Mouse (Mus musculus): Measurements from ENCODE around the gene Rbpj.

Rbpj gene

DNA sequence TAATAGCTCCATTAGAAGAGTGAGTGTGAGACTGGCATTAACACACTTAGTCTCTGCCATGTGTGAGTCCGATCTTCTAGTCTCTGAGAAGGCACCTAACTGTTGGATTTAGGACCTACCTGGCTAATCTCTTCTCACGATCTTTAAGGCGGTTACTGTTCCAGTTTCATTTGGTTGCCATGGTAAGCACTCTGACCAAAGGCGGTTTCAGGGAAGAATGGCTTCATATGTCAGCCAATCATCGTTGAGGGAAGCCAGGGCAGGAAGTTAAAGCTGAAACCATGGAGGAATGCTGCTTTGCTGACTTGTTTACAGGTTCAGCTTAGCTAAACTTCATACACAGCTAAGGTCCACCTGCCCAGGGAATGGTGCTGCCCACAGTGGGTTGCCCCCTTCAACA lies 41.4 kb downstream of the Rbpj start:
- ATAC-seq (ENCODE audit: insufficient number of reproducible peaks, low FRiP score, low TSS enrichment), result no peak

DNA sequence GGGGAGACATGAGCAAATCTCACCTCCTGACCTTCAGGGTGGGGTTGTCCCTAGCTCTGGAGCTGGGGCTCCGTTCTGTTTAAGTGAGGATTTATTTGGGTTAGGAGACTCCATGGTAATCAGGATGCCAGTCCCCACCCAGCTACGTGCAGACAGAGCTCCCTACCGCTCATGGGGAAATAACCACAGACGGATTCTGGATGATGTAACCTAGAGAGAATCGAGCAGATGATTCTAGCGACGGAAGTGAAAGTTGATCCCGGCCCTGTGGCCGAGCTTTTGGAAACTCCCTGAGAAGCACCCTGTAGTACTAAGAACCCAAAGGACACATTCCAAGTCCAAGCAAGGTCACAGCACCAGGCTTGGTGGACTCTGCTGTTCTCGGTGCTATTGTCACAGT lies 43.5 kb downstream of the Rbpj start:
- no peak for ATAC-seq (ENCODE audit: insufficient number of reproducible peaks, low FRiP score, low TSS enrichment)

DNA sequence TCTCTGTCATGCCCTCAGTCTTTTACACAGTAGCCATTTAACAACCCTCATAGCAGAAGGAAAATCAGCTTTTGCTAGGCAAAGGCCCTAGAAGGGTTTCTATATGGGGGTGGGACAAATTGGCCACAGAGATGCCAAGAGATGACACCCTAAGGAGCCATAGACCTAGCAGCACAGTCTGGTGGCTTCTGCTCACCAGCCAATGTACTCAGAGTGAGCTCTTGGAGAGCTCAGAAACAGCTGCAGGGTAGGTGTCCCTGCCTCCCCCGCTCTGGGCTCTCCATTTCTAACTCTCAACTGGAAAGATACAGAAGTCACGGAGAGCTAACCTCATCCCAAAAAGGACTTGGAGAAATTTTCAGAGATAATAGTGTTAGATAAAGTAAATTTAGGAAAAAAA lies 44.0 kb downstream of the Rbpj start:
- no peak for ATAC-seq (ENCODE audit: insufficient number of reproducible peaks, low FRiP score, low TSS enrichment)

DNA sequence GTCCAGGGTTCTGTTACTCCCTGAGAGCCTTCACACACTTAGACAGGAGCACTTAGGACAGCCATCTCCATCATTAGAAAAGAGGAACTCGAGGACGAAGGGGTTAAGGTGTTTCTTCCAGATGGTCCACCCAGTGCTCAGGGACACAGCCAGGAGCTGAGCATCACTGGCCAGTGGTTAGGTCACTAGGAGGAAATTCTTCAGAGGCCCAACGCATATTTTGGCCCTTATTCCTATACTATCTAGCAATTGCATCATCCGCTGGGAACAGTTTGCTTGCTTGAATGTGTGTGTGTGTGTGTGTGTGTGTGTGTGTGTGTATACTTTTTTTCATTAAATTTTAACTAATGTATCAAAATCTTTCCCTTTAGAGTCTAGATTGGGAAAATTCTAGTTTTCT lies 45.5 kb downstream of the Rbpj start:
- ATAC-seq (ENCODE audit: insufficient number of reproducible peaks, low FRiP score, low TSS enrichment), result no peak

DNA sequence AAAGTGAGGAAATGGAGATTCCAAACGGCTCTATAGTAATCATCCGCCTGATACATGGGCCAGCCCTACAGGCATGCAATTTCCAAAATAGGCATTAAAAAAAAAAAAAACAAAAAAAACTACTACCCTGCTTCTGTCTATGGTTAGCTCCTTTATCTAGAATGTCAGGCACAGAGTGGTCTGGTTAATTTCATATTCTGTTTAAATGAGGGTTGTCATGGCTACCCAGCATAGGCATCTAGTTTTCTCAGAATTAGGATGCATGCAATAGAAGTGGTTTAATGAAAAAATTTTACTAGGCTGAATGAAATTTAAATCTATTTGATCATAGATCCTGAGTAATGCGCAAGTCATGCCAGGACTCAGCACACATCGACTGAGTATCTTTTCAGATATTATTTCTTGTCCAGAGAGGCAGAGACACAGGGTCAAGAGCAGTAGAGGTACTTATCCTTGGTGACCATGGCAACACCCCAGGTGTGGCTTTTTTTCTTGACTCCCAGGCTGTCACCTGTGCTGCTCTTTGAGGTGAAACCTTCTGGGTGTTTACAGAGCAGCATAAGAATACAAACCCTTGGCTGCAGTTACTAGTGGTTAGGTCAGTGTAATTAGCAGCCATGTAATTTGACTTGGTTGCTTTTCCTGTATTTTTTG lies 49.1 kb downstream of the Rbpj start:
- ATAC-seq (ENCODE audit: insufficient number of reproducible peaks, low FRiP score, low TSS enrichment), result no peak

DNA sequence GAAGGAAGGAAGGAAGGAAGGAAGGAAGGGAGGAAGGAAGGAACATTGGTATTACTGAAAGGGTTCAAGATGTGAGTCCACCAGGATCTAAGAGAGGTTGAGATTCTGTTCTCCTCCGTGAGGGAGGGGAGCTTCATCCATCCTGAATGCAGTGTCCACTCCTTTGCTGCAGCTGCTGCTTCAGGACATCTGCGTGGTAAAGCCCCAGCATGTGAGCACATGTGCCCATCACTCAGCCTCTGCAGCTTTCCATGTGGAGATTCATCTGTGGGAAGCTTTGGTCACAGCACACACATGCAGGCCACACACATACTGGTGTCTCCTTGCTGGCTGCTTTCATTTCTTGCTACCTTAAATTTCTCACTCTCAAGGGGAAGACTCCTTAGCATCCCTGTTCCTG lies 50.5 kb downstream of the Rbpj start:
- no peak for ATAC-seq (ENCODE audit: insufficient number of reproducible peaks, low FRiP score, low TSS enrichment)

DNA sequence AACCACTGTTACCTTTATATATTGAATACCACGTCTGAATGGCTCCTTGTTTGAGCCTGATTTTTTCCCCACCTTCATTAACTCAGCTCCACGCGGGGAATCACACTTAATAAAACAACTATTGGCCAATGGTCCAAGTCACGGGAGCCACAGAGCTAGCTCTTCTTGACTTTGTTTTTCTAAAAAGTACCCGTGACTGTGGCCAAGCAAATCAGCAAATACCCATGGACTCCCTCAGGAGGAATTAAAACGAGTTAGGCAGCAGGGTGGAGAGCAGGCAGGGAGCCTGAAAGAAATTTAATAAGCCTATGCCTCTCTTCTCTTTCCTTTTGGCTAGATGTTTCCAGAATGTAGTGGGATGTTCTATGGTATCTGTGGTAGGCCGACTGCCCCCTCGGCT lies 51.9 kb downstream of the Rbpj start:
- no peak for ATAC-seq (ENCODE audit: insufficient number of reproducible peaks, low FRiP score, low TSS enrichment)

DNA sequence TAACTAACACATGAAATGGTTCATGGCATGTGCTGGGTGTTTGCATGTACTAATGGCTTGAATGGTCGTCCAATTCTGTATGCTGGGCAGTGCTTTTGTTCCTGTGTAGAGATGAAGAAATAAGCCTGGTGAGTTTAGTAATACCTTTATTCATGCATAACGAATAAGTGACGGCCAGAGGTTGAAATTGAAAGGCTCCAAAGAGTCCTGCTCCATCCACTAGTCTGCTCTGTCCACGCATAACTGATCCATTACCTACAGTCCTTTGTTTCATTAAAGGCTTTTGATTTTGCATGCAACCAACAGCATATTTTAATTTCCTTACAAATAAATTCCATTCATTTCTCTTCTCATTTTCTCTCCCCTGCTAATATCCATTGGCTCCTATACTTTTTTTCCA lies 53.2 kb downstream of the Rbpj start:
- ATAC-seq (ENCODE audit: insufficient number of reproducible peaks, low FRiP score, low TSS enrichment), result no peak

DNA sequence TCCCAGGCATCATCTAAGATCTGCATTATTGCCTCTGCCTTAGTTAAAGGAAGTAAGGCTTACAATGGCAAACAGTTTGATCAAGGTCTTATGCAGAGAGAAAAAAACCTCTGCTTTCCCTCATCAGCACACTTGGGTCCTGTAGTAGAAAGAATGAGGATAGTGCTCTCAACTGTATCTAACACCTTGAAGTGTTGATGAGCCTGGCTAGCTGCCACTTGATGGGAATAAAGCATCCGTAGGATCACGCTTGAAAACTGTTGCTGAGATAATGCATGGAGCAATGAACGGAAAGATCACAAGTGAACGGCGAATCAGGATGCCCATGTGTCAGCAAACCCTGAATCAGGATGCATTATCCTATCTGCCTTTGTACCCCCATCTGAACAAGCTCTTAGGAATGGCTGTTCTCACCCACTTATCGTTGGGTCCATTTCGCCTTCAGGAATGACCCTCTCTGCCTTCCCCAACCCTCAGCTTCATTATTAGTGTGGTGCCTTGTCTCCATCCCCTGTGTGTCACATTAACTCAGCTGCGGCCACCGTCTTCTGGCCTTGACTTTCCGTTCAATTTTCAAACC lies 54.1 kb downstream of the Rbpj start:
- ATAC-seq (ENCODE audit: insufficient number of reproducible peaks, low FRiP score, low TSS enrichment), result no peak

DNA sequence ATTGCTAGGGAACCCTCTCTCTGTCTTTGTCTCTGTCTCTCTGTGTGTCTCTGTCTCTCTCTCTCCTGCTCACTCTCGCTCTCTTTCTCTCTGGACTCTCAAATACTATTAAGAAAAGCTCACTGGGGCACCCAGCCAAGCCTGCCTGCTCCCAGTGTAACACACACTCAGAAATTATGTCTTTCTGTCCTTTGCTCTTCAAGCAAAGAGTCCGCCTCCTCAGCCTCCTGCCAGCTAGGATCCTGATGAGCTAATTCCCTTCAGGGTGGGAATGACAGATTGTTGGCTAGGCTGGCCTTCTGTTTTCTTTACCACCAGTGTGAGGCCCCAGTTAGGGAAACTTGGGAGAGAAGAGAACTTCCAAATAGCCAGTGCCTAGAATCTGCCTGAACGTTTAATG lies 57.1 kb downstream of the Rbpj start:
- ATAC-seq (ENCODE audit: insufficient number of reproducible peaks, low FRiP score, low TSS enrichment), result no peak

DNA sequence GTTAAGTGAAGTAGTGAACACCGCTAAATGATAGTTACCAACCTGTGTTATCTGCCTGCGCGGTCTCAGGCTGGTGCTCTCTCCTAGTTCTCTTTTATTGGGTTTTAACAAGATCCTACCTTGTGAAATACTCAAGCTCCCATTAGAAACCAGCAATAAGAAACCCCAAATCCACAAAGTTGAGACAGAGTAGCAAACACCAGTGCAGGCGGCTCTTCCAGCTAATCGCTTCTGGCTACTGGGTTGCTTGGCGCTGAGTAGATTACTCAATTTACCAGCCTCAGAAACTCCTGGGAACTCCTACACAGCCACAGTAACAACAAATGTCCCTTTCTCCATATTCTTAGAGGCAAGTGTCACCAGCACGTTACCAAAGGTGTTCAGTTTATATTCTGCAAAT lies 58.2 kb downstream of the Rbpj start:
- no peak for ATAC-seq (ENCODE audit: insufficient number of reproducible peaks, low FRiP score, low TSS enrichment)

DNA sequence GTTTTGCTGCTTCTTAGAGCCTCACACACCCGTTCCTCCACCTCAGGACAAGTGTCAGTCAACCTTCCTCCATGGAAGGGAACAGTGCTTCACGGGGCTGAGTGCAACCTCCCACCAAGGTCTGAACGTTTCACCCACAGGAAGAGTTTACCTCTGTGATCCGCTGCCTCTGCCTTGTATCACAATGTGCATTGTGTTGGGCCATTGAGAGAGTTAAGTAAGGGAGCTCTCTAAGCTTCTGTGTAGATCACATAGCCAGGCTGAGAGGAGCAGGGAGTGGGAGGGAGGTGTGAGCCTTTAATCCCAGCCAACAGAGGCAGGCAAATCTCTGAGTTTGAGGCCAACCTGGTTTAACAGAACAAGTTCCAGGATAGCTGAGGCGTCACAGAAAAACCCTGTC lies 58.9 kb downstream of the Rbpj start:
- no peak for ATAC-seq (ENCODE audit: insufficient number of reproducible peaks, low FRiP score, low TSS enrichment)

DNA sequence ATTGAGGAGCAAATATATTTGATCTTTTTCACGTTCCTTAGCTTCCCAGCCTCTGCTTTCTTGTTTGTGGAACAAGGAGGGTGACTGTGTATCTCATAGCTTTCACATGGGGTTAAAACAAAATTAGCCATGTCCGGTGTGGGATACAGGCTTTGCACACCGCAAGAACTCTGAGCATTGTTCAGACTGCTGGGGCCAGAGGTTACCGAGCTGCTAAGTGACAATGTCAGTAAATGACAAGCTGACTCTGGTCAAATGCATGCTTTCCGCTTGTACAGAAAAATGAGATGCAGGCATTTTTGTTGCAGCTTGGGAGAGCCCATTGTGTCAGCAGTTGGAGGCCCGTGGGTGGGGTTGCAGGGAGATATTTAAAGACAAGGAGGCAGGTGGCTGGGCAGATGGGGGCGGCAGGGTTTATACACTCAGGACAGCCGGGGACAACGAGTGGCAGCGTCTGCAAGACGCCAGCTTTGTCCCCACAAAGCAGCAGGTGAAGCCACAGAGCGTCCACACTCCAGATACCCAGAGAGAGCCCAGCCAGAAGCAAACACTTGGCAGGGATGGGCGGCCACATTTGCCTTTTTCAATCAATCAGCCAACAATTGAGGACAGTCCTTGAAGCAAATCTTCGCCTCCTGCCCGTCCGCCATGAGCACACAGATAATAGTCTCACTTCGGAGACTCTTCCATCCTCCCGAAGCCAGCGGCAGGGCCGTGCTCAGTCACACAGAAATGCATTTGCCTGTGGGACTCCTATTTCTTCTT lies 59.5 kb downstream of the Rbpj start:
- peak; percentile 85 for ATAC-seq (ENCODE audit: insufficient number of reproducible peaks, low FRiP score, low TSS enrichment)

DNA sequence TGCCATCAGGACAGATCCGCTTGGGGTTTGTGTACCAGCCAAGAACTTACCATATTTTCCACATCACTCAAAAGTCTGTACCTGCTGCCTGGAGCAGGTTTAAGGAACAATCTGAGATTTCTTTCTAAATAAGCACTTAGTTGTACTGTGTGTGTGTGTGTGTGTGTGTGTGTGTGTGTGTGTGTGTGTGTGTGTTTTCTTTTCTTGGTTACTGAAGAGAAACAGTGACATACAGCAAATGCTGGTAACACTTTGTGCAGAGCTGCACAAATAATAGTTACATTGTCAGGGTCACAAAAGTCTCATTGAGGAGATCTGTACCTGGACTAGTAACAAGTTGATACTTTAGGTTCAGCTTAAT lies 60.1 kb downstream of the Rbpj start:
- ATAC-seq (ENCODE audit: insufficient number of reproducible peaks, low FRiP score, low TSS enrichment), result no peak

DNA sequence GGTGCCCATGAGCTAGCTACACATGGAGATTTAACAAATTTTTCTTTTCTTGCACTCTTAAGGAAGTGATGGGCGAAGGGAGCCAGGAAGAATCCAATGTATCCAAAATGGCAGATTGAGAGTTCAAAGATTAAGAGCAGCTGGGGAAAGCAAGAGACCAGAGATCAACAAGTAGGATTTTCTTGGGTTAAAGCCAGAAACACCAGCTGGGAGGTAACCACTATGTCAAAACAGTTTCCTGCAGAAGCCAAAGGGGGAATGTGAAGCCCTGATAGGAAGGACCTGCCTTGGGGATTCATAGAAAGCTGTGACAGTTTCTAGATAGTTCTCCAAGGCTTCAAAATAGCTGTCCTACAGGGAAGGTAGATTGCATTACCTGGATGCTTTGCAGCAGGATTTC lies 63.9 kb downstream of the Rbpj start:
- no peak for ATAC-seq (ENCODE audit: insufficient number of reproducible peaks, low FRiP score, low TSS enrichment)

DNA sequence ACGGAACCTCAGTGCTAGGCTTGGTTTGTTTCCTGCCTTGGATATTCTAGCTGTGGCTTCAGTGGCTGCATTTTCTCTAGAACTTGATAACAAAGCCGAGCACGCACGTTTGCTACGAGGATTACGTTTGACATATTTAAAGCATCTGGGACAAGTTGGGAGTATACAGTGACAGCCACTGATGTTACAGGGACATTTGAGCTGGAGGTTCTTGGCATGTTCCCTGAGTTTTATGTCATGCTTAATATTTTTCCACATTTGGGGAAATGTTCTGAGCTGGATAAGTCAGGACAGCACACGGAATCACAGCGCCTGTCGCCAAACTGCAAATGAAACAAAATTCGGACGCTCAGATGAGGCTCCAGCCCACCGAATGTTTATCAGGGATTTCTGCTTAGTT lies 69.1 kb downstream of the Rbpj start:
- no peak for ATAC-seq (ENCODE audit: insufficient number of reproducible peaks, low FRiP score, low TSS enrichment)

DNA sequence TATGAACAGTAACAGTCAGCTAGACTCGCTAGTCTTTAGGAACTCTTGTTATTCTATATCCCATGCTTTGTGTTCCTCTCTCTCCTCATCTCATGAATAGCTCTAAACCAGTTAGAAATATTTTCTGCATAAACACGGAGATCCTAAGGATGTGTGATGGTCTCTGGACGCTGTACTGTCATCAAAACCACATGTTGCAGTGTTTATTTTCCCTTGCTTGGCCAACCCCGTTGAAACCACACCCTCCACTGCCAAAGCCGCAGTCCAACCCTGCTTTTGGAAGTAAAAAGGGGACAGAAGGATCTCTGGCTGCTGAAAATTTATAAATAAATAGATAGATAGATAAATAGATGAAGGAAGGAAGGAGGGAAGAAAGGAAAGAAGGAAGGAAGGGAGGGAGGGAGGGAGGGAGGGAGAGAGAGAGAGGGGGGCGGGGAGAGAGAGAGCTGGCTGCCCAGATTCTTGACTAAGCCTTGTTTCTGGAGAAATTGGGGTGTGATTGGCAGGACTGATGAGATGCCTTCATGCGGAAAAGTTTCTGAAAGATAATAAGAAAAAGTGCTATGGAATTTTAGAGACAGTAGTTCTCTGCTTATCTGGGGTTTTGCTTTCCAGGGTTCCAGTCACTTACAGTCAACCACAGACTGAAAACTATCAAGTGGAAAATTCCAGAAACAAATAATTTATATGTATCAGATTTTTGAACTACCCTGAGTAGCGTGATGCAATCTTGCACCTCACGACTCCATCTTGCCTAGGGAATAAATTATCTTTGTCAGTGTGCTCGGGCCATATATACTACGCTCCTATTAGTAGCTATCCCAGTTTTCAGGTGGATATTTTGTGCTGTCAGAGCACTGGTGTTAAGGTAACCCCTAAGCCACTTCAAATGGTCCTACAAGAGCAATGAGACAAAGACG lies 70.9 kb downstream of the Rbpj start:
- no peak for ATAC-seq (ENCODE audit: insufficient number of reproducible peaks, low FRiP score, low TSS enrichment)

DNA sequence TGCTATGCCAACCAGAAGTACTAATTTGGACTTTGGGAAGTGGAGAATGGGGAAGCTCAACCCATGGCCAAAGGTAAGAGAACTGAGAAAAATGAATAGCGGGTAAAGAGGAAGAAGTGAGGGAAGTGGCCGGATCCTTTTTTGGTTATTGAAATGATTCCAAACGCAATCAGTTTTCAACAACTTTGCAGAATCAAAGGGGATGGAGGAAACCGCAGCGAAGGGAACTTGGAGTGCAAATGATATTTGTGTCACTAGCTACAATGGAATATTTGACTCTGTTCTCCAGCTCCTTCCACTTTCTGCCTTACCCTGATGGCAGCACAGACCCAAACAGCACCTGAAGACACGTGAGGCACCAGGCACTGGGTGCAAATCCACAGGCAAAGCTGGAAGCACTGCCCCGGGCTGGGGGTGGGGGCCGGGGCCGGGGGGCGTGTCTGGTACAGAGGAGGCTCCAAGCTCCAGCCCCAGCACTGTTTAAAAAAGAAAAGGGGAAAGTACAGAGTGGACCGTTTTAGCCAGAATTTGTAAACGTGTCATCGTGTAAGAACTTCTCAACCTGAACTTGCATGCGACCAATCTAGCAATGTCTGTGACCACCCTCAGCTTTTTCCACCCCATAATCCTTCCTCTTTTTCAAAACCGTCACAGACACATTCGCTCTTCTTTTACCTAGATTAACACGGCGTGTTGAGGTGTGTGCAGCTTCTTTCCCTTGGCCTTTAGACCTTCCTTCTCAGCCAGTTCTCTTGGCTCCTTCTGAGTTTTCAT lies 74.1 kb downstream of the Rbpj start:
- no peak for ATAC-seq (ENCODE audit: insufficient number of reproducible peaks, low FRiP score, low TSS enrichment)

DNA sequence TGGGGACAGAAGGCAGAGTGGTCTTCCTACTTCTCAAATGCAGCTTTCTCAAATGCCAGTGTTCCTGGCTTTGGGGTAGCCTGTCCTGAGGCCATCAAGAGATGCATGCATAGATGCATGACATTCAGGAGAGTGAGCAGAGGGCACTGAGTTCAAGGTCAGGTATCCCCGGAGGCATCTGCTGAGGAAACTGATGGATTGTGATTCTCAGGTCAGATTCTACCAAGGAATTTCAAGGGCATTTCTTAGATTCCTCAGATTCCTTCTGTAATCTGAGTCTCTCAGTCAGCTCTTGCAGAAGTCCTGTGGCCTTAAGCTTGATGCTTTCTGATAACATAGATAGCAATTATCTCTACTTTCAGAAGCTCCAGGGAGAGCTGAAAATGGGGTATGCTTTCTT lies 76.1 kb downstream of the Rbpj start:
- no peak for ATAC-seq (ENCODE audit: insufficient number of reproducible peaks, low FRiP score, low TSS enrichment)

DNA sequence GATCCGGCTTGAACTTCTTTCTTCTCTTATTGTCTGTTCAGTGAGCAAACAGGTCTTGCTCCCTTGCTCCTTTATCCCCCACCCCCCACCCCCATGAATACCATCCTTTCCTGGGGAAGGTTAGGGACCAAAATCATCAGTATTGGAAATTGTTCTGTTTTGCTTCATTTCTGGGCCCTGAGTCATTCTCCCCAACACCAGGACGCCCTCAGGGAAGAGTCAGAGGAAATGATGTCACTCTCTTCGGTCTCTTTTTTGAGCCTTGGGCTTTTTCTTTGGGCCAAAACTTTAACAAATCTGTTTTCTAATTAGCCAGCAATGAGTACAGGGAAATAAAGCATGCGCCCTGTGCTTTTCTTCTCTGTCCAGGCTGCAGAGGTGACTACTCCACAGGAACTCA lies 77.4 kb downstream of the Rbpj start:
- no peak for ATAC-seq (ENCODE audit: insufficient number of reproducible peaks, low FRiP score, low TSS enrichment)
